Mouse (Mus musculus): Measurements from ENCODE around the gene Morc3. TPM values are rescaled to one million over a fixed set of nuclear protein-coding genes. Genes with fewer than 3 reads are reported as not detected.

The Morc3 gene
- total RNA-seq, 2 experiments from 2014 or later, result 26.8 to 35.6 TPM

DNA sequence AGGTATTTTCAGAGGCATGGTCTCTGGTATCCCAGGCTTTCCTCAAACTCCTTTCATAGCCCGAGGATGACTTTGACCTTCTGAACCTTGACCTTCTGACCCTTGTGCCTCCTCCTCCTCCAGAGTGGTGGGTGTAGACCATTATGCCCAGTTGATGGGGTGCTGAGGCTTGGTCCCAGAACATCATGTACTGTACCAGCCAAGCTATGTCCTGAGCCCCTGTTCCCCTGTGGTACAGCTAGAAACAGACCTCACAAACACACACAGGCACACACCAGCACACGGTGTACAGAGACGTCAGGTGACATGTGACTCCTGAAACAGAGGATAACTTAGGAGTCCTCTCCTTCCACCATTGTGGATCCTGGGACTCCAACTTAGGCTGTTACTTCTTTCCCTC, 80.9 kb downstream of the Morc3 start:
- no peak for DNase-seq (ENCODE audit: extremely low spot score in 1 of 2, low spot score in 2 of 2)
- intact Hi-C loops (cut with DNase I), result no loop called here

DNA sequence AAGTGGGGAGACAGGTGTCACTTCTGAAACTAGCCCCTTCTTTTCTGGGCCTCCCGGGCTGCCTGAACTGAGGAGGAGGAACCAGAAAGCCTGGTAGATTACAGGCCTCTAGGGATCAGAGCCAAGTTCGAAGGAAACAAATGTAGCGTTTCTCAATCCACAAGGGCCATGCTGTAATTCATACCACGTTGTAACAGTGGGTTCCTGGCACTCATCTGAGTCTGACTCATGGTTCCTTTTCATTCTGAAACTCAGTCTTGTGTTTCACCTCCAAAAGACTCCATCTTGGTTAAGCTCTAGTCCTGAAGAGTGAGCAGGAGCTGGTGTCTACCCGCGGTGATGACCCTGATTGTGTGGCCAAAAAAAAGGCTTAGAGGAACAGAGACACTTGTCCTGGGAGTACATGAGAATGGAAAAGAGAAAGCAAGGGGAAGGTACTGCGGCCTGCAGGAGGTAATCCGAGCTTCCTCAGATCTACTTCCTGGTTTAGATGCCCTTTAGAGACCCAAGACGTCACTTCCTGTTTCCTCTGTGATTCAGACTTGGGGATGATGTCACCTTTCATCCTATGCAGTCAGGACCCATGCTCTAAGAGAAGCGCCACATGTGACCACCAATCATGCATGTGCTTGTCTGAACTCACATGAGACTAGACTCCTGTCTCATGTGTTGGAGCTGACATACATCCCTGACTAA, 82.1 kb downstream of the Morc3 start:
- DNase-seq (ENCODE audit: extremely low spot score in 1 of 2, low spot score in 2 of 2), result no peak
- intact Hi-C loops (cut with DNase I), result no loop called here

DNA sequence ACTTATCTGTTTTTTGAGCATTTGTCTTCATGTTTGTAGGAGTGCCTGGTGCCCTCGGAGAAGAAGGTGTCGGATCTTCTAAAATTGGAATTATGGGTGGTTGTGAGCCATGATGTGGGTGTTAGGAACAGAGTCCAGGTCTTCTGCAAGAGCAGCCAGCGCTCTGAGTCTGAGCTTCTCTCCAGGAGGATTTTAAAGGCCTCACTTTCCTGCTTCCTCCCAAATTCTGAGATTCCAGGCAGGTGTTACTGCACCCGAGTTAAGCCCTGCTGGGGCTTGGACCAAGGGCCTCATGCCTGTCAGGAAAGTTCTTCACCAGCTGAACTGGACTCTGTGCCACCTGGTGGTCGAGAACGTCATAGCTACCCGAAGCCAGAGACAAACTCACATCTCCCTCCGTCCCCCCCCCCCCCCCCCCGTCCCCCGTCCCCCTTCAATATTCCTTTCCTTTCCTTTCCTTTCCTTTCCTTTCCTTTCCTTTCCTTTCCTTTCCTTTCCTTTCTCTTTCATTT, 83.5 kb downstream of the Morc3 start:
- intact Hi-C loops (cut with DNase I), result no loop called here

DNA sequence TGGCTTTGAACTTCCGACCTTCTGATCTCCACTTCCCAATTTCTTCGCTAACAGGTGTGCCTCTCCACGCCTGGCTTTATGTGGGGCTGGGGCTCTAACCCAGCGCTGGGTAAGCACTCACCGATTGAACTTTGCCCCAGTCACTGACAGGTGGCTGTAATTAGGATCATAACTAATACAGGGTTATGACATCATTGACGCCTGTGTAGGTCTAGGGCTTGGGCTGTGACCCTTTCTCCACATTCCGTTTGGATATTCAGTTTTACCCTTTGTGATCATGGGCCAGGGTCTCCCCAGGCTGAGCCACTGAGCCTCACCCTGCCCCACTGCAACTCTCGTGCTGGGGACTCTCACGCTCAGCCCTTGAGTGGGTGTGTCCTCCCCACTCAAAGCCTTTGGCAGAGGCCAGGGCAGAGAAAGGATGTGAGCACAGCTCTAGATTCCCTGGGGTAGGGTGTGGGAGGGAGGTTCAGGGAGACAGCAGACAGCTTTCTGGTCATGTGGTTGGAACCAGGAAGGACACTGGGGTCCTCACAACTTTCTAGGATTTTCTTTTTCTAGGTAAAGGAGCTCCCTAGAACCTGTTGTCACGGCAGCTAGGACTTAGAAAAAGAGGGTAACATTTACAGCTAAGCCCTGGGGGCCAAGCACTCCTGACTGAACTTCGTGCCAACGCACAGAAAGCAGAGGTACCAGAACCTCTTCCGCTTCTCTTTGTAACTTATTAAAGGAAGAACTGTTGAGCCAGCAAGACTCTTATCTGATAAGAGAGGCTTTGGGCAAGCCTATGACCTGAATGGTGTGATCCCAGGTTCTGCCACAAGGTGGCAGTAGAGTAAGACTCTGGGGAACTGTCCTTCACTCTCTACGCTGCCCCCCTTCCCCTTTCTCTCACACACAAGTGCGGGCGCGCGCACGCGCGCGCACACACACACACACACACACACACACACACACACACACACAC, 86.1 kb downstream of the Morc3 start:
- intact Hi-C loops (cut with DNase I), result no loop called here
- peak; percentile 62 to 83 for DNase-seq (ENCODE audit: extremely low spot score in 1 of 2, low spot score in 2 of 2)

More for the DNA sequence above, 83.5 kb downstream of the Morc3 start:
- DNase-seq (ENCODE audit: extremely low spot score in 1 of 2, low spot score in 2 of 2), result peak in 1 of 2 experiments; percentile 60

DNA sequence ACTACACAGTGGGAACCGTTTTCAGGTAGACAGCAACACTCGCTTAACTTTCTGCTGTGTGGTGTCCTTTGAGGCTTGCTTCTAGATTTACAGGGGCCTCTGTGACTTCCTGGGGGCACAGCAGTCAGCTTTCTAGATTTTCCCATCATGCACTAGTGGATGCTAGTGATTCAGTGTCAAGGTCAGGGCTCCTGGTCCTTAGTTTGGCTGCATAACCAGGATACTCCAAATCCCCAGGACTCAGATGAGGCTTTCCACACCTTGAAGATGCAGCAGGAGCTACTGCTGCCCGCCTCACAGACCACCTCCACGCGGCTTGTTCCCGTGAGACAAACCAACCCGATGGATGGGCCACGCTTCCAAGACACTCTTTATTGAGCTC, 86.7 kb downstream of the Morc3 start:
- intact Hi-C loops (cut with DNase I), result no loop called here
- no peak for DNase-seq (ENCODE audit: extremely low spot score in 1 of 2, low spot score in 2 of 2)

DNA sequence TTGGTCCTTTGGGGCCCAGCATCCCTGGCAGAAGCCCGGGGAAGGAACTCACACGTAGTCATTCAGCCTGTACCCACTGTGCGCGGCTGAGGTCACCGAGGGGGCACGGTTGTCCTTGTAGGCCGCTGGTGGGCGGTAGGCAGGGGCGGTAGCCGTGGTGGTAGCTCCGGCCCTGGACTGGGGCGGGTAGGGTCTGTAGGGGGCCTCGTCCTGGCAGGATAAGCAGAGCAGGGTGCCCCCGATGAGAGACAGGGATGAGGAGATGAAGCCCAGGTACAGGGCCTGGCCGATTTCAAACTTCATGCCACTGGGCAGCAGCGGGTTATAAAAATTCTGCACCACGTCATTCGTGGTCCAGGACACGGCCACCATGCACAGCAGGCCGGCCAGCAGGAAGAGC, 87.3 kb downstream of the Morc3 start:
- intact Hi-C loops (cut with DNase I), result no loop called here
- no peak for DNase-seq (ENCODE audit: extremely low spot score in 1 of 2, low spot score in 2 of 2)

DNA sequence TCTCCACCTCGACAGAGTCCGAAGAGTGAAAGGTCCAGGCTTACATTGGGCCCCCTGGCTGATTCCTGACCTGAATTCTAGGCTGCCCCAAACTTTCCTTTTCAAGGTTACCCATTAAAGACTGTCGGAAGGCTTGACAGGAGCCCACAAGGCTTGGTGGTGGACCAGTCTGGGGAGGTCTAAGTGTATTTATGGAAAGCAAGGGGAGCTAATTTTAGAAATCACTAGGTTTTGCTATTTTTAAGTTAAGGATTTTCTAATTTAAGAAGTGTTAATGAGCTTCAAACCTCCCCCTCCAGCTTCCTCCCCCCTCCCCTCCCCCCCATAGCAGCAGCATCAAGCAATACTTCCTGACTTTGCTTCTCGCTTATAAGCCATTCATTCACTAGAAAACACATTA, 88.8 kb downstream of the Morc3 start:
- intact Hi-C loops (cut with DNase I), result no loop called here
- DNase-seq (ENCODE audit: extremely low spot score in 1 of 2, low spot score in 2 of 2), result no peak

DNA sequence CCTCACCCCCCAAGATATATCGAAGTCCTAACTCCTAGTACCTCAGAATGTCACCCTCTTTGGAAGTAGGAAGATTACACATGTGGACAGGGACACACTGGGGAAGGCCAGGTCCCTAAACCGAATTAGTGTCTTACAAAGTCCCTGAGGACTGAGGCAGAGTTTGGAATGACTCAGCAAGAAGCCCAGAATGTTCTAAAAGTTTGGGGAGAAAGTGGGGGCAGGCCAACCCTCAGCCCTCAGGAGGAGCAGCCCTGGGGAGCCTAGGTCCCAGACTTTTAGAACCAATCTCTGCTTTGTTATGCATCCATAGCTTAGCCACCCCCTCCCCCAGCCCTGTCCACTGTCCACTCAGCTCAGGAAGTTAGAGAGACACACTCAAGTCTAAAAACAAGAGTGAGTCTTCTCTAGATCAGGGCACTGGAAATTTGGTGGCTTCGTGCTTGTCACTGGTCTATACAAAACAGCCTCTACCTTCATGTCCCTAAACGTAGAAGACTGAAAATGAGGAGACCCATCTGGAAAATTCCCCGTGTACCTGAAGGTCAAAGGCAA, 91.0 kb downstream of the Morc3 start:
- intact Hi-C loops (cut with DNase I), result no loop called here
- no peak for DNase-seq (ENCODE audit: extremely low spot score in 1 of 2, low spot score in 2 of 2)

DNA sequence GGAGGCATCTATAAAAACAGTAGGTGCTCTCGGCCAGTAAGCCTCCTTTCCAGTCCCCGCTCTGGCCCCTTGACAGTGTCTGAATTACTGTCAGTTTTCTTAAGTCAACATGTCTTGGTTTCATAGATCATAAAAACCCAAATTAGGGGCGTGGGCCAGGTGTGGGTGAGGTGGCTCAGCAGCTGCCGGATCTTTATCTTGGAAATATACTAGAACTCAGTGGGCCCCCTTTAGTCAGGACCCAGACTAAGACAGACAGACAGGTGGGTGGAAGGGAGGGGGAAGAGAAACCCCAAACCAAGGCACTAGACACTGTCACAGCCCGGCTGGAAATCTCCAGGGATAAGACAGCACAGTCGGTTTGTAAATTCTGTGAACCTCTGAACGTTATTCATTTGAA, 91.9 kb downstream of the Morc3 start:
- no peak for DNase-seq (ENCODE audit: extremely low spot score in 1 of 2, low spot score in 2 of 2)
- intact Hi-C loops (cut with DNase I), result no loop called here

Other genes with a start within 250 kb of the Morc3 start
- 10 to 100 TPM; 10.8 to 11.0 TPM for gene Setd4, start 228.1 kb upstream of the Morc3 start, total RNA-seq (2021)
- gene Cbr1, start 226.3 kb upstream of the Morc3 start, total RNA-seq (2021), result 10 to 100 TPM; 61.2 to 63.3 TPM
- 1 to 10 TPM; 1.9 to 2.5 TPM for gene Gm5678, start 204.0 kb upstream of the Morc3 start, total RNA-seq (2021)
- gene Cbr3, start 148.9 kb upstream of the Morc3 start, total RNA-seq (2021), result 1 to 10 TPM; 9.5 to 9.6 TPM
- 10 to 100 TPM; 90.0 to 99.6 TPM for gene Dop1b, start 120.2 kb upstream of the Morc3 start, total RNA-seq (2021)
- 1 to 10 TPM; 2.3 to 2.4 TPM for gene Chaf1b, start 51.8 kb downstream of the Morc3 start, total RNA-seq (2021)
- under 1 TPM; 0.24 to 0.84 TPM for gene Cldn14, start 176.7 kb downstream of the Morc3 start, total RNA-seq (2021)